Comparison of ENCODE assay signal across 8 mouse cellular contexts in genomic region chr2:131037226-131037990, GRCm38 (mm10). TPM values are rescaled to one million over a fixed set of nuclear protein-coding genes. Genes with fewer than 3 reads are reported as not detected.
A peak's percentile ranks its signal among the peaks of the same experiment; 100 is the strongest.
DNase-seq lines count a peak whose midpoint lies in the region; ATAC-seq lines count a peak whose summit lies in the region.

No protein-coding gene starts in this region.

- no peak overlapping the region for H3K4me3 ChIP-seq in heart, embryonic 16.5 days (ENCODE audit: low read length)
- H3K4me3 ChIP-seq in limb, embryonic 13.5 days: no peak overlapping the region
- H3K4me3 ChIP-seq in liver, embryonic 12.5 days: no peak overlapping the region
- H3K4me3 ChIP-seq in midbrain, embryonic 11.5 days (ENCODE audit: low read depth, low read length): no peak overlapping the region

- peak; percentile 46 for DNase-seq in adrenal gland, adult 2 months
- no peak for DNase-seq in adrenal gland, postnatal 4 days (ENCODE audit: low spot score in 2 of 2)
- peak; percentile 64 for DNase-seq in MN1 (ENCODE audit: low spot score)
- DNase-seq in midbrain, embryonic 11.5 days (ENCODE audit: low spot score, missing footprints): no peak
- no peak for DNase-seq in spleen, postnatal 36 days (ENCODE audit: low spot score in 2 of 2)

- WGBS in heart, embryonic 16.5 days: 27% methylated on average over 17 of the region's 17 CpGs
- 44% methylated on average over 17 of the region's 17 CpGs for WGBS in limb, embryonic 13.5 days
- WGBS in liver, embryonic 12.5 days (ENCODE audit: insufficient replicate concordance): 48% methylated on average over 17 of the region's 17 CpGs
- WGBS in midbrain, embryonic 11.5 days: 76% methylated on average over 17 of the region's 17 CpGs

- H3K9ac ChIP-seq in heart, embryonic 16.5 days (ENCODE audit: low read length): no peak overlapping the region
- H3K9ac ChIP-seq in limb, embryonic 13.5 days: no peak overlapping the region
- H3K9ac ChIP-seq in liver, embryonic 12.5 days: no peak overlapping the region
- H3K9ac ChIP-seq in midbrain, embryonic 11.5 days (ENCODE audit: low read length): no peak overlapping the region

- no peaks in the 10 kb centered on the region for H3K36me3 ChIP-seq in heart, embryonic 16.5 days (ENCODE audit: control insufficient read depth, insufficient read depth)
- no peaks in the 10 kb centered on the region for H3K36me3 ChIP-seq in limb, embryonic 13.5 days
- no peaks in the 10 kb centered on the region for H3K36me3 ChIP-seq in liver, embryonic 12.5 days
- H3K36me3 ChIP-seq in midbrain, embryonic 11.5 days (ENCODE audit: control insufficient read depth, insufficient read depth, low read length): no peaks in the 10 kb centered on the region

- no peak overlapping the region for H3K27ac ChIP-seq in heart, embryonic 16.5 days (ENCODE audit: low read length)
- H3K27ac ChIP-seq in limb, embryonic 13.5 days: no peak overlapping the region
- no peak overlapping the region for H3K27ac ChIP-seq in liver, embryonic 12.5 days
- H3K27ac ChIP-seq in midbrain, embryonic 11.5 days (ENCODE audit: low read depth, low read length): no peak overlapping the region

- ATAC-seq in heart, embryonic 16.5 days (replicated peaks; ENCODE audit: extremely low read depth, insufficient read depth, low FRiP score): peak; percentile 75
- peak; percentile 49 for ATAC-seq in limb, embryonic 13.5 days (ENCODE audit: low FRiP score, low read depth)
- no peak for ATAC-seq in liver, embryonic 12.5 days
- ATAC-seq in midbrain, embryonic 11.5 days (ENCODE audit: low FRiP score): no peak

- peaks cover 43% of the 10 kb centered on the region for H3K27me3 ChIP-seq in heart, embryonic 16.5 days (ENCODE audit: control insufficient read depth, insufficient read depth, low read length)
- peaks cover 34% of the 10 kb centered on the region for H3K27me3 ChIP-seq in limb, embryonic 13.5 days
- H3K27me3 ChIP-seq in liver, embryonic 12.5 days (replicated peaks): peaks cover 71% of the 10 kb centered on the region
- H3K27me3 ChIP-seq in midbrain, embryonic 11.5 days (ENCODE audit: control insufficient read depth, insufficient read depth, low read length): peaks cover 27% of the 10 kb centered on the region

- no peak overlapping the region for H3K4me2 ChIP-seq in heart, embryonic 16.5 days (ENCODE audit: low read depth, low read length)
- no peak overlapping the region for H3K4me2 ChIP-seq in limb, embryonic 13.5 days (replicated peaks)
- no peak overlapping the region for H3K4me2 ChIP-seq in liver, embryonic 12.5 days
- no peak overlapping the region for H3K4me2 ChIP-seq in midbrain, embryonic 11.5 days

- H3K4me1 ChIP-seq in heart, embryonic 16.5 days (ENCODE audit: control insufficient read depth, insufficient read depth, low read length): peaks cover 9% of the 10 kb centered on the region
- peaks cover 31% of the 10 kb centered on the region for H3K4me1 ChIP-seq in limb, embryonic 13.5 days
- peaks cover 9% of the 10 kb centered on the region for H3K4me1 ChIP-seq in liver, embryonic 12.5 days
- H3K4me1 ChIP-seq in midbrain, embryonic 11.5 days (ENCODE audit: control insufficient read depth, insufficient read depth, low read length): peaks cover 3% of the 10 kb centered on the region; the same call in 1 of the 2 replicates

- H3K9me3 ChIP-seq in heart, embryonic 16.5 days (replicated peaks; ENCODE audit: control insufficient read depth, low read length): peaks cover 9% of the 10 kb centered on the region
- peaks cover 9% of the 10 kb centered on the region; the same call in 1 of the 2 replicates for H3K9me3 ChIP-seq in limb, embryonic 13.5 days
- H3K9me3 ChIP-seq in liver, embryonic 12.5 days (replicated peaks): no peaks in the 10 kb centered on the region
- no peaks in the 10 kb centered on the region for H3K9me3 ChIP-seq in midbrain, embryonic 11.5 days (ENCODE audit: control insufficient read depth, low read length)

RNA-seq across cellular contexts. Expression of gene Gfra4, which starts 5.5 kb away (rescaled TPM):
- 1 to 10 TPM; 5.9 to 6.1 TPM for total RNA-seq in adrenal gland, adult 2 months (2021)
- polyA plus RNA-seq in adrenal gland, adult 2 months (2012; rRNA removed): 30.4 and 56.7 TPM in 2 replicates
- total RNA-seq in adrenal gland, postnatal 4 days (2021): 10 to 100 TPM; 10.1 to 11.4 TPM
- 1.8 and 3.0 TPM in 2 replicates for polyA plus RNA-seq in heart, embryonic 16.5 days (2015; fragmentation: Nextera tagmentation; extraction: Ambion mirVana)
- 27.4 and 29.2 TPM in 2 replicates for polyA plus RNA-seq in limb, embryonic 13.5 days (2015; fragmentation: Nextera tagmentation; extraction: Ambion mirVana)
- polyA plus RNA-seq in liver, embryonic 12.5 days (2016; fragmentation: Nextera tagmentation; extraction: Ambion mirVana): 0.86 and 1.6 TPM in 2 replicates
- 2.1 and 3.0 TPM in 2 replicates for polyA plus RNA-seq in midbrain, embryonic 11.5 days (2014; fragmentation: Nextera tagmentation; extraction: Ambion mirVana)

RNA-seq across cellular contexts. Expression of gene Adam33, which starts 26.2 kb away (rescaled TPM):
- total RNA-seq in adrenal gland, adult 2 months (2021): 1 to 10 TPM; 1.6 to 3.4 TPM
- 11.5 and 15.5 TPM in 2 replicates for polyA plus RNA-seq in adrenal gland, adult 2 months (2012; rRNA removed)
- 1 to 10 TPM; 5.6 to 6.8 TPM for total RNA-seq in adrenal gland, postnatal 4 days (2021)
- polyA plus RNA-seq in heart, embryonic 16.5 days (2015; fragmentation: Nextera tagmentation; extraction: Ambion mirVana): 16.9 and 17.3 TPM in 2 replicates
- polyA plus RNA-seq in limb, embryonic 13.5 days (2015; fragmentation: Nextera tagmentation; extraction: Ambion mirVana): 26.5 and 28.5 TPM in 2 replicates
- 0.62 and 0.90 TPM in 2 replicates for polyA plus RNA-seq in liver, embryonic 12.5 days (2016; fragmentation: Nextera tagmentation; extraction: Ambion mirVana)
- polyA plus RNA-seq in midbrain, embryonic 11.5 days (2014; fragmentation: Nextera tagmentation; extraction: Ambion mirVana): 0.64 and 0.68 TPM in 2 replicates

RNA-seq across cellular contexts. Expression of gene Siglec1, which starts 49.2 kb away (rescaled TPM):
- 1 to 10 TPM; 4.1 to 6.6 TPM for total RNA-seq in adrenal gland, adult 2 months (2021)
- 17.9 and 19.8 TPM in 2 replicates for polyA plus RNA-seq in adrenal gland, adult 2 months (2012; rRNA removed)
- total RNA-seq in adrenal gland, postnatal 4 days (2021): 1 to 10 TPM; 2.6 to 3.0 TPM
- polyA plus RNA-seq in heart, embryonic 16.5 days (2015; fragmentation: Nextera tagmentation; extraction: Ambion mirVana): 0.46 and 0.49 TPM in 2 replicates
- polyA plus RNA-seq in limb, embryonic 13.5 days (2015; fragmentation: Nextera tagmentation; extraction: Ambion mirVana): 0.17 and 0.19 TPM in 2 replicates
- 0.36 and 0.42 TPM in 2 replicates for polyA plus RNA-seq in liver, embryonic 12.5 days (2016; fragmentation: Nextera tagmentation; extraction: Ambion mirVana)
- 0.10 TPM in 2 replicates for polyA plus RNA-seq in midbrain, embryonic 11.5 days (2014; fragmentation: Nextera tagmentation; extraction: Ambion mirVana)

Comparison
In these comparisons a context has a peak if more than half of its experiments do, and no peak if none do; other contexts are left out.
1. DNase-seq: peak in adrenal gland, adult 2 months (single experiment) and MN1 (single experiment); none in adrenal gland, postnatal 4 days (0 of 2), midbrain, embryonic 11.5 days (single experiment) and spleen, postnatal 36 days (0 of 2).
2. ATAC-seq: peak in heart, embryonic 16.5 days (single experiment) and limb, embryonic 13.5 days (single experiment); none in liver, embryonic 12.5 days (single experiment) and midbrain, embryonic 11.5 days (single experiment).
3. RNA of gene Siglec1, which starts 49.2 kb away (polyA plus RNA-seq): 17.9 to 19.8 TPM in adrenal gland, adult 2 months; 0.46 to 0.49 TPM in heart, embryonic 16.5 days, 0.36 to 0.42 TPM in liver, embryonic 12.5 days, 0.17 to 0.19 TPM in limb, embryonic 13.5 days and 0.10 TPM in midbrain, embryonic 11.5 days; every median in the first group is over 10 times any median in the second.